Mouse (Mus musculus) heart, postnatal 36 days (tissue): ENCODE measurements around the gene Ttll13. TPM values are rescaled to one million over a fixed set of nuclear protein-coding genes. Genes with fewer than 3 reads are reported as not detected.

Source experiments
- DNase-seq, 2 experiments: peaks; one replicate each; pipeline ENCODE4 v3.0.0; 2021 to 2022
- intact Hi-C: fragments of 180-260 bp; cut with DNase I; formaldehyde crosslinking; loops from one replicate; pipeline ENCODE4 v1.15.1; 2025
- total RNA-seq, 2 experiments: library from RNA; stranded (reverse); gene quantifications; 2 replicates each; pipeline ENCODE4 v1.2.3; 2021

Ttll13 gene
- under 1 TPM; 0.14 to 0.53 TPM for total RNA-seq

DNA sequence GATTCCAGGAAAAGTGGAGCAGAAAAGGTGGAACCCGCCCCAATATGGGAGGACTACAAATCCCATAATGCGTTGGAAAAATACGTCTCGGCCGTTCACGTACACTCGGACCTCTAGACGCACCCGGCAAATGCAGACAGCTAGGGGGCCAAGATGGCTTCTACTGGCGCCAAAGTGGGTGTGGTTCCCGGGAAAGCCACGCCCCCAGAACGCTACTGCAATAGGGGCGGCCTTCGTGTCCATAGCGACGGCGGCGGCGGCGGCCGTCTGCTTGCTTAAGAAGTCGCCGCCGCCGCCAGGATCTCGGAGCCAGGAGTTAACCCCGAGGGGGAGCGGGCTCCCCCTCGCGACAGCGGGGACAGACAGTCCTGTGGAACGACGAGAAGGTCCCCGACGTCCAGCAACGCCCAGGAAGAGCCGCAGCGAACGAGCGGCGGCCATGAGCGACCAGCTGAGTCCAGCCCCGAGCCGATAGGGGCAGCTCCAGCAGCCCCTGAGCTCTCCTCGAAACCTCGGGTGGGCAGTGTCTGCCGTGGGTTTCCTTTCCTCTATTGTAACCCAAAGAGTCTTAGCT lies at the start of gene Ttll13:
TSS of gene Ttll13 (plus strand) at position 229 of the 574 bp plus-strand sequence.
- intact Hi-C loops, result no loop called here
- peak; percentile 93 to 96 for DNase-seq

DNA sequence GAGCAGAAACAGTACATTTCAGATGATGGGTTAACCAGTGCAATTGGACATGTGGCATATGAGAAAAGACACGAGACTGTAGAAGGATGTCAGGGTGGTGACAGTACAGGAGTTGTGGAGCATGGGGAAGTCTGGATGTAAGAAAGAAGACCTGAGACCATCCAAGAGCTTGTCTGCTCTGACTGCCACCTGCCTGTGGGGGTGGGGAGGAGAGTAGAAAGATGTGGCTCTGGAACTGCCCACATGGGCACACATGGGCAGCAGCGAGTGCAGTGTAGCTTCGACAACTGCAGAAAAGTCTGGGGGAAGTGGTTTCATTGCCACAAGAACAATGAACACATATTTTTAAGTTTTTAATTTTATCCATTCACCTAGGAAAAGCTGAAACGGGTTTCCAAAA lies 48.8 kb upstream of the Ttll13 start:
- DNase-seq, result no peak
- intact Hi-C loops, result no loop called here

- intact Hi-C loops, result loop anchor here (2.0 kb wide), 1 partner anchor 15 kb away; no protein-coding TSS in a partner anchor
- DNase-seq, result peak; percentile 66 to 79
These were observed 48.0 kb upstream of the Ttll13 start for GRCm38 (mm10) chr7:80197941-80198778.

DNA sequence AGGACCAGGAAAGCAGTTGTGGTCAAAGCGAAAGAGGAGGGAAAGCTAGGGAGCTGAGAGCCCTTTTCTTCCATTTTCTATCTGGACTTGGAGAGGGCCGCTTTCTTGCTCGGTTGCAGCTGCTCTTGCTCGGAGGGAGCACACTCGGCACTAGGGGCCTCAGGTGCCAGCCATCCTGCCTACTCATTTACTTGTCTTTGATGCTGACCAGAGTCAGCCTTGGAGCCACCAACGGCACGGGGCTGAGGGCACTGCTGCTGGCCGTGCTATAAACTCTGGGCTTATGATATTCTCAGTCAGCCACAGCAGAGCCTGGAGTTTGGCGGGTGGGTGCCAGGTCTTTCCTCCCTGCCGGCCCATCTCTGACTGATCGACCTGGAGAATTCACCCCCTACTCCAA lies 47.3 kb upstream of the Ttll13 start:
- DNase-seq, result no peak
- intact Hi-C loops, result loop anchor here (2.0 kb wide), 1 partner anchor 14 kb away; no protein-coding TSS in a partner anchor

- no peak for DNase-seq
- intact Hi-C loops, result loop anchor here (2.0 kb wide), 1 partner anchor 14 kb away; no protein-coding TSS in a partner anchor
These were observed 46.9 kb upstream of the Ttll13 start for GRCm38 (mm10) chr7:80199286-80199685.

DNA sequence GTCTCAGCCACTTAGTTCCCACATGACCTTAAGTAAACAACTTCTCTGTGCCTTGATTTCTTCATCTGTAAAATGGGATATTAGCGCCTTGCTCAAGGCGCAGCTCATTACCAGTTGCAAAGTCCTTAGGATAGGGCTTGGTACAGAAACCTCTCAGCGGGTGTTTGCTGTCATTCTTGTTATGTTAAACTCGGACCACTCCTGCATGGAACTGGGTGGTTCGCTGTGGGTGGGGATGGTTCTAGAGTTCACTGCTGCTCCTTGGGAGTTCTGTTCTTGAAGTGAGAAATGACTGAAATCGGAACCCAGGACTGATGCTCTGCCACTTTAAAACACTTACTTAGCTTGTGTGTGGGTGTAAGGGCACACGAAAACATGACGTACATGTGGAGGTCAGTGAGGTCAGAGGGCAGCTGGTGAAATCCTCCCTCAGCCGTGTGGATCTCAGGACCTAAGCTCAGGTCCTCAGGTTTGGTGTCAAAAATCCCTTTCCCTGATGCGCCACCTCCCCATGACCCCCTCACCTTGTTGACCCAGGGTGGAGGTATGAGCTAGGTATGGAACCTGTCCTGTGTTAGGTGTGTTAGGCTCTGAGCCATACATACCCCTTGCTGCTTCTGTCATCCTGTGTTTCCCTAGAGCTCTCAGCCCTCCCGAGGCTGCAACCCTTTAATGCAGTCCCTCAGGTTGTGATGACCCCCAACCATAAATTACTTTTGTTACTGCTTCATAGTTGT lies 46.2 kb upstream of the Ttll13 start:
- intact Hi-C loops, result loop anchor here (2.0 kb wide), 1 partner anchor 13 kb away; no protein-coding TSS in a partner anchor
- DNase-seq, result no peak

DNA sequence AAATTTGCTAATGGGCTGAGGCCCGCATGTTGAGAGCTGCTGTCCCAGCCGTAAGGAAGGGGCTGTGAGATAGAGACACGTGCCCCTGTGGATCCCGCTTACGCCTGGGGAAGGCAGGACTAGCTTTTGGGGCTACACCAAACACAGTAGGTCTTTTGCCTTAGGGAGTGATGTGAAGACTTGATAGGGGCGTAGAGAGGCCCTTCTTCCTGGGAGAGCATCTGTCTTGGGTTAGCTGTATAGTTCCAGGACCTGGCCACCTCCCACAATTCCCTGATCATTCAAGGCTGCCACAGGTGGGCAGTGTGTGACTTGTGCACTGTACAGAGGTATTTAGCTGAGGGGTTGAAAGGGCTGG lies 45.6 kb upstream of the Ttll13 start:
- intact Hi-C loops, result no loop called here
- DNase-seq, result no peak

DNA sequence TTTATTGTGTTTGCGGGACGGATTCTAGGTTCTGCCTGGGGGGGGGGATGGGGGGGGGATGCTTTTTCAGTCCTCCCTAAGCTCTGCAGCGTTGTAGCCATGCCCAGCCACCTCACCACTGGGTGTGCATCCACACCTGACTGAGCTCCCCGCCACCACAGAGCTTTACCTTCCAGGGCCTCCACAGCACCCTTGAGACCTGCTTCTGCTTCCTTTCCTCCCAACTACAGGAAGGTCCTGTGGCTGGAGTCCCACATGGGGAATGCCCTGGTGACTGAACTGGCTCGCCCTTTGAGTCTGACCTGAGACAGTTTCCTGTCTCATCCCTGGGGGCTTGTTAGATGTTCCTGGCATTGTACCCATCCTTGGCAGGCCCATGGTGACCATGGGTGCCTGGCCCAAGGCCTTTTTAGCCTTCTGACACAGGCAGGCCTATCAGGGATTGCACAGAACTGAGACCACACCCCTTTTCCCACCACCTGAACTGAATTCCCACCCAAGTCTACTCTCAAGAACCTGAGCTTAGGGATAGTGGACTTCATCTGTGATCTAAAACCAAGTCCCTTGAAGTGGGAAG lies 45.1 kb upstream of the Ttll13 start:
- intact Hi-C loops, result no loop called here
- no peak for DNase-seq

DNA sequence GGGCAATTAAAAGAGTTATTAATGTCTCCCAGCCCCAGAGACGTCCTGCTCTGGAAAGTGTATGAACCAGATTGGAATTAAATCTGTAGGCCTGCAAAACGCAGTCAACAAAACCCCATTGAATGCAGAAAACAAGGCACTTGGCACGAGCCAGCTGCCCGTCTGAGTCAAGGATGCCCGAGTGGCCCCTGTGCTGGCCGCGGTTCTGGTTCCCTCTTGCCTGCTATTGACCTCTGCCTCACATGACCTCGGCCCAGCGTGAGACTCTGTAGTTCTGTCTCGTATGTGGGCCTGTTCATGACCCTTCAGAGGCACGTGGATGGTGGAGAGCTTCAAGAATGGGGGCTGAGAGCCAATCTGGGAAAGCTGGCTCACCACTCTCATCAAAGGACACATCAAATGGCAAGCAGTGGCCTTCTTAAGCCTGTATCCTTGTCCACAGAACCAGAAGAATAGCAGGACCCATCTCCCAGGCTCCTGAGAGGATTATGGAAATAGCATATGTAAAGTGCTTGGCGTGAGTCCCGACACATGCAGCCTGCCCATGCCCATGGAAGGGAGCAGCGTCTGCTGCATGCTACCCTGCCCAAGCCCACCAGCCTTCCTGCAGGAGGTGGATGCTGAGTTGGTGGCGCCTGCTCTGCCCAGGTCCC lies 44.2 kb upstream of the Ttll13 start:
- intact Hi-C loops, result no loop called here
- DNase-seq, result no peak

DNA sequence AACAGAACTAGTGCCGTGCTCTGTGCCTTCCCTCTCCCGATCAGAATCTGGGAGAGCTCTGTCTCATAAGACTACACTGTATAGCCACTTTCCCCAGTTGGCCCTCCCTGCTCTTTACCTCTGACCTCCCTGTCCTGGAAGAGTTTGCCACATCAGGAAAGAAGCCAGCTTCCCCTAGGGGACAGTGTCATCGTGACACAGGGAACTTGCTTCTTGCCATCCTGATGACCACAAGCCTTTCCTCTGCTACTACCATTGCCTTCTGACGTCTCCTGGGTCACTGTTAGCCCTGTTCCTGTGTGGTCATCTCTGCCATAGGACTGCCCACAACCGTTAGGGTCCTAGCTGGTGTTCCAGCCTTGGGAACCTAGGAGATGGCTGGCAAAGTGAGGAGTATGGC lies 43.2 kb upstream of the Ttll13 start:
- intact Hi-C loops, result no loop called here
- DNase-seq, result no peak

GRCm38 (mm10) chr7:80203638-80204096 lies 42.5 kb upstream of the Ttll13 start:
- intact Hi-C loops, result no loop called here
- no peak for DNase-seq

- DNase-seq, result no peak
- intact Hi-C loops, result no loop called here
These were observed 41.8 kb upstream of the Ttll13 start for GRCm38 (mm10) chr7:80204362-80204761.

- no peak for DNase-seq
- intact Hi-C loops, result no loop called here
These were observed 41.2 kb upstream of the Ttll13 start for GRCm38 (mm10) chr7:80204961-80205360.

GRCm38 (mm10) chr7:80205705-80206589 lies 40.2 kb upstream of the Ttll13 start:
- no peak for DNase-seq
- intact Hi-C loops, result no loop called here

- DNase-seq, result no peak
- intact Hi-C loops, result no loop called here
These were observed 38.9 kb upstream of the Ttll13 start for GRCm38 (mm10) chr7:80207314-80207731.

DNA sequence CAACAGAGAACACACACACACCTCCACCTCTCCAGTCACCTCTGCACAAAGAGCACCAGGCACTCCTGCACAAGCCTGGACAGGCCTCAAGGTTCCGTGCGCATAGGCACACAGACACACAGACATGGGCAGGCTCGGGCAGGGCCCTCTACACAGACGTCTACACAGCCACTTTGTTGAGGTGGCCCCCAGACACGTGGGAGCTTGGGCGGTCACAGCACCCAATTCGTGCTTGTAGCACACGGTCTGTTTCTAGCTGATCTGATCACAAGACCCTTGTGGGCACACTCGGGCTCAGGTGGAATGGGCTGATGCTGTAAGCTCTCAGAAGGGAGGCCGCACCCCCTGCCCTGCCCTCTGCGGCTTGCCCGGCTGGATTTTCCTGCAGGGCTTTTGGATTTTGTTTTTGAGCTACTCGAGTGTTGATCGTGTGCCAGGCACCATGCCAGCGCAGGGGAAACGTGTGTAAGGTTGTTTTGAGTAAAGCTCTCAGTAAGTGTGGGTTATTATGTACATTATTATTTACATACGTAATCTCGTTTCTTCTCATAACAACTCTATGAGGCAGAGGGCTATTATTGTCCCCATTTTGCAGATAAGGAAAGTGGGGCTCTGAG lies 38.0 kb upstream of the Ttll13 start:
- intact Hi-C loops, result no loop called here
- DNase-seq, result no peak

DNA sequence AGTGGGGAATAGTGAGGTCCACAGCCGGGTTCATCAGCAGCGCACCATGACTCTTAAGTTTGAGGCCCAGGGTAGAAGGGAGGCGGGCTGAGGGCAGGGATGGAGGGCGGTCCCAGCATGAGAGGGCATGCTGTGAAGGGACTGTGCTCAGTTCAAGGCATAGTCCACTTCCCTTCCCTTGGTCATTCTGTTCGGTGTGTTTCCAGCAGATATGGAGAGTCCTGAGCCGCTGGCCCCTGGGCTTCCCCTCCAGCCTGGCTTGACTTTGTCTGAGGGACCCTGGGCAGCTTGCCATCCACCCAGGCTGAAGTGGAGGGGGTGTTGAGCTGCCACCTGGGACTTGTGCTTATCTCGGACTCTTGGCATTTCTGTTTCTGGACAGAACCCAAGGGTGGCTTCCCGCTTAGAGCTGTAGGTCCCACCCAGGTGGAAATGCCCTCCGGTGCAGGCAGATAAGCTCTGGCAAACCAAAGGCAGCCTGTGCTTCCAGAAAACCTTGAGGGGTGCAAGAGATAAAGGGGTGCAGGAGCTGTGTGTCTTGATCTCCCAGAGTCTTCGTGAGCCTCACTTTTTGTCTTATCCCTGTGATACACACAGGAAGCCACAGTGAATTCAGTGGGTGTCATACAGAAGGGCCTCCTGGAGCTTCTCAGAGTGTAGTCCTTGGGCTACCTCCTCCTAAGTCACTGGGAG lies 37.3 kb upstream of the Ttll13 start:
- intact Hi-C loops, result no loop called here
- peak; percentile 42 to 49 for DNase-seq

DNA sequence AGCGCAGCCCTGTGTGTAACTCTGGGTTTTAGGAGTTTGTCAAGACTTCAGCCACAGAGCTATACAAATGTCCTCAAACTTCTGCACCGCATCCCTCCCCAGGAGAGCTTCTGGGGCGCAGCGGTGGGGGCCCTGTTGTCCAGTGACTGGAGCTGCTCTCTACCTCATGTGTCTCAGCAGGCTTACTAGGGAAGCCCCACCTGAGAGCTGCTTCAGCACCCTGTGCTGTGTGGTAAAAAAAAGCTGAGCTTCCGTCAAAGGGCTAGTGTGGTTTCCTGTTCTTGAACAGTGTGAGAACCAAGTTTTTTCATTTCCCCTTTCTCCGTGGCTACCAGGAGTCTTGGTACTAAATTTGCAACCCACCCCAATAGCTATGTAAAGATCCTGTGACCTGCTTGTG lies 36.5 kb upstream of the Ttll13 start:
- intact Hi-C loops, result loop anchor here (10.0 kb wide), 1 partner anchor 415 kb away; the partner anchor contains the start of gene Mesp1
- no peak for DNase-seq
